Mouse (Mus musculus): ENCODE measurements around the gene Irf4. TPM values are rescaled to one million over a fixed set of nuclear protein-coding genes. Genes with fewer than 3 reads are reported as not detected.

Irf4 gene
- polyA plus RNA-seq, 1 experiment = 0.01 TPM

DNA sequence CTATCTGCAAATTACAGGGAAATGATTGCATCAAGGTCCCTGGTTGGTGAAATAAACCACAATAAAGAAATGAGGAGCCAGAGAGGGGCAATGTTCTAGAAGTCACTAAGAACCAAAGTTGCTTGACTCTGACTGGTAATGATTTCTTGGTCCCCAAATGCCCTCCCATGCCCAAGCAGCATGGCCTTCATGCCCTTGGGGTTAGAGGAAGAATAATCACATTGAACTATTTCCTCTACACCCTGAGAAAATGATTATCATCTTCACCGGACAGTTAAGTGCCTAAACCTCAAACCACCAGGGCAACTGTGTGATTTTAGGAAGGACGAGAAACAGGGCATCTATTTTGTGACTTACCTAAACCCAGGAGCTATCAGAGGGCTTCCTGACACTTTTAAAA lies 27.0 kb downstream of the Irf4 start:
- Histone ChIP-seq H3K4me2 (ENCODE audit: low read depth) (no peak overlapping the region), H3ac (ENCODE audit: control insufficient read depth, insufficient read length) (no peak overlapping the region), H3K27me3 (ENCODE audit: control insufficient read depth, insufficient read depth, insufficient read length) (no peaks in the 10 kb centered on the region), H3K36me3 (ENCODE audit: control insufficient read depth, insufficient read depth) (no peaks in the 10 kb centered on the region), H3K79me2 (ENCODE audit: control insufficient read depth, insufficient read depth) (no peaks in the 10 kb centered on the region), H3K4me3 (no peak overlapping the region)
- TF ChIP-seq MYOG (IDR thresholded peaks at IDR 0.05; ENCODE audit: control insufficient read depth in 1 of 3, insufficient read depth in 1 of 3, insufficient read length in 2 of 3, low read depth in 2 of 3) = no peak
- TF ChIP-seq TCF12 (IDR thresholded peaks at IDR 0.05; ENCODE audit: insufficient read depth, poor library complexity, severe bottlenecking) = no peak
- no peak for TF ChIP-seq E2F4 (IDR thresholded peaks at IDR 0.05; ENCODE audit: insufficient read depth)
- no peak for TF ChIP-seq CEBPB (IDR thresholded peaks at IDR 0.05; ENCODE audit: insufficient read depth, poor library complexity, severe bottlenecking)

DNA sequence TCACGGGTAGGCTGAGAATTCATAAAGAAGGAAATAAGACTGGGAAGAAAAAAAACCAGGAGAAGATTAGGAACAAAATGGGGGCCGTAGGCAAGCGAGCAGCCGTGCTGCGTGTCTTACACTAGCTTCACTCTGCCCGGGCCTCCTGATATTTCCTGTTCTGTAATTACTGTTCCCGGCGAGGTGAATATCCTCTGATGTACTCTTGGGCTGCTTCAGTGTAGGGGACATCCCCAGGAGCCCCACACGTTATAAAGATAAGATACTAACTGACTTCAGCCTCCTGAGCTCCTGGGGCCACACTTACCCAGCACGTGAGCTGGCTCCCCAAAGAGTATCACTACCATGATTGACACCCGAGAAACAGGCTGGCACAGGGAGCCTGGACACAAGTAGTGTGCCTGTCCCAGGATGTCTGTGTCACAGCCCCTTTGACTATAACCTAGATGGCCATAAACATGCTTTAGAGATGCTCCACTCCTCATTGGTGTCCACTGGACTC lies 28.7 kb downstream of the Irf4 start:
- H3K4me2 ChIP-seq (ENCODE audit: low read depth) = no peak overlapping the region
- no peaks in the 10 kb centered on the region for H3K79me2 ChIP-seq (ENCODE audit: control insufficient read depth, insufficient read depth)
- H3K4me3 ChIP-seq = no peak overlapping the region
- TF ChIP-seq MAX (IDR thresholded peaks at IDR 0.05; ENCODE audit: low read depth) (no peak), TCF12 (IDR thresholded peaks at IDR 0.05; ENCODE audit: insufficient read depth, poor library complexity, severe bottlenecking) (no peak), USF1 (IDR thresholded peaks at IDR 0.05; ENCODE audit: low read depth) (no peak), E2F4 (IDR thresholded peaks at IDR 0.05; ENCODE audit: insufficient read depth) (no peak), MYOD1 (IDR thresholded peaks at IDR 0.05; ENCODE audit: control insufficient read depth in 1 of 3, insufficient read length in 2 of 3, low read depth in 2 of 3) (no peak), CEBPB (IDR thresholded peaks at IDR 0.05; ENCODE audit: insufficient read depth, poor library complexity, severe bottlenecking) (no peak), POLR2A (IDR thresholded peaks at IDR 0.05; ENCODE audit: insufficient read length, low read depth) (no peak), MYOG (IDR thresholded peaks at IDR 0.05; ENCODE audit: control insufficient read depth in 1 of 3, insufficient read depth in 1 of 3, insufficient read length in 2 of 3, low read depth in 2 of 3) (no peak), SRF (IDR thresholded peaks at IDR 0.05; ENCODE audit: control insufficient read depth, insufficient read length, low read depth) (no peak), REST (IDR thresholded peaks at IDR 0.05; ENCODE audit: insufficient read depth, insufficient read length) (no peak), POLR2AphosphoS2 (IDR thresholded peaks at IDR 0.05; ENCODE audit: insufficient read length, low read depth) (no peak), TCF3 (IDR thresholded peaks at IDR 0.05; ENCODE audit: insufficient read length, low read depth) (no peak)
- H3K27me3 ChIP-seq (ENCODE audit: control insufficient read depth, insufficient read depth, insufficient read length) = no peaks in the 10 kb centered on the region
- H3ac ChIP-seq (ENCODE audit: control insufficient read depth, insufficient read length) = no peak overlapping the region
- H3K36me3 ChIP-seq (ENCODE audit: control insufficient read depth, insufficient read depth) = no peaks in the 10 kb centered on the region

GRCm38 (mm10) chr13:30781905-30782304 lies 32.9 kb downstream of the Irf4 start:
- Histone ChIP-seq H3K27me3 (ENCODE audit: control insufficient read depth, insufficient read depth, insufficient read length) (no peaks in the 10 kb centered on the region), H3K79me2 (ENCODE audit: control insufficient read depth, insufficient read depth) (no peaks in the 10 kb centered on the region), H3K36me3 (ENCODE audit: control insufficient read depth, insufficient read depth) (no peaks in the 10 kb centered on the region), H3K4me2 (ENCODE audit: low read depth) (peak overlapping the region; percentile 69), H3K4me3 (no peak overlapping the region), H3ac (ENCODE audit: control insufficient read depth, insufficient read length) (no peak overlapping the region)
- no peak for TF ChIP-seq SRF (IDR thresholded peaks at IDR 0.05; ENCODE audit: control insufficient read depth, insufficient read length, low read depth)
- TF ChIP-seq MYOD1 (IDR thresholded peaks at IDR 0.05; ENCODE audit: control insufficient read depth in 1 of 3, insufficient read length in 2 of 3, low read depth in 2 of 3) = peak in 1 of 3 experiments; percentile 53
- TF ChIP-seq MYOG (IDR thresholded peaks at IDR 0.05; ENCODE audit: control insufficient read depth in 1 of 3, insufficient read depth in 1 of 3, insufficient read length in 2 of 3, low read depth in 2 of 3) = peak in 1 of 3 experiments; percentile 46

DNA sequence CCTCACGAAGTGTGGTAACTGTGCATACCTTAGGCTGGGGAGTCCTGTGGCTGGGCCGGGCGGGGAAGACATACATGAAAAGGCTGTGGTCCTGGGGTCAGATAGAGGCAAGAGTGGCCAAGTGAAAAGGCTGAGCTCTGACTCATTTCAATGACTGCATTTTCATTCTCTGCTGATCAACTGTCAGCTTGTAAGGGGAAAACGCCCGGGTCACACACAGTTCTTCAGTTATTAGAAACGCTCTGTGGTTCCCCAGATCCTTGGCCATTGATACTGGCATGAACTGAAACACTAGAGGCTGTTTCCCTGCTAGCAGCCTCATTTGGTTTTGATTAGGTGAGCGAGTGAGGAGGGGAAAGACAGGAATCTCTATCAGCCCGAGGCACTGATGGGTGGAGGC lies 33.4 kb downstream of the Irf4 start:
- H3K79me2 ChIP-seq (ENCODE audit: control insufficient read depth, insufficient read depth) = no peaks in the 10 kb centered on the region
- H3K4me3 ChIP-seq = no peak overlapping the region
- H3K36me3 ChIP-seq (ENCODE audit: control insufficient read depth, insufficient read depth) = no peaks in the 10 kb centered on the region
- H3ac ChIP-seq (ENCODE audit: control insufficient read depth, insufficient read length) = no peak overlapping the region
- peak overlapping the region; percentile 69 for H3K4me2 ChIP-seq (ENCODE audit: low read depth)
- TF ChIP-seq REST (IDR thresholded peaks at IDR 0.05; ENCODE audit: insufficient read depth, insufficient read length) = no peak
- no peak for TF ChIP-seq CEBPB (IDR thresholded peaks at IDR 0.05; ENCODE audit: insufficient read depth, poor library complexity, severe bottlenecking)
- no peak for TF ChIP-seq POLR2AphosphoS2 (IDR thresholded peaks at IDR 0.05; ENCODE audit: insufficient read length, low read depth)
- no peak for TF ChIP-seq MYOD1 (IDR thresholded peaks at IDR 0.05; ENCODE audit: control insufficient read depth in 1 of 3, insufficient read length in 2 of 3, low read depth in 2 of 3)
- no peak for TF ChIP-seq TCF12 (IDR thresholded peaks at IDR 0.05; ENCODE audit: insufficient read depth, poor library complexity, severe bottlenecking)
- TF ChIP-seq MYOG (IDR thresholded peaks at IDR 0.05; ENCODE audit: control insufficient read depth in 1 of 3, insufficient read depth in 1 of 3, insufficient read length in 2 of 3, low read depth in 2 of 3) = no peak
- no peak for TF ChIP-seq USF1 (IDR thresholded peaks at IDR 0.05; ENCODE audit: low read depth)
- no peak for TF ChIP-seq POLR2A (IDR thresholded peaks at IDR 0.05; ENCODE audit: insufficient read length, low read depth)
- no peak for TF ChIP-seq SRF (IDR thresholded peaks at IDR 0.05; ENCODE audit: control insufficient read depth, insufficient read length, low read depth)
- TF ChIP-seq E2F4 (IDR thresholded peaks at IDR 0.05; ENCODE audit: insufficient read depth) = no peak
- TF ChIP-seq MAX (IDR thresholded peaks at IDR 0.05; ENCODE audit: low read depth) = no peak
- no peak for TF ChIP-seq TCF3 (IDR thresholded peaks at IDR 0.05; ENCODE audit: insufficient read length, low read depth)
- no peaks in the 10 kb centered on the region for H3K27me3 ChIP-seq (ENCODE audit: control insufficient read depth, insufficient read depth, insufficient read length)

DNA sequence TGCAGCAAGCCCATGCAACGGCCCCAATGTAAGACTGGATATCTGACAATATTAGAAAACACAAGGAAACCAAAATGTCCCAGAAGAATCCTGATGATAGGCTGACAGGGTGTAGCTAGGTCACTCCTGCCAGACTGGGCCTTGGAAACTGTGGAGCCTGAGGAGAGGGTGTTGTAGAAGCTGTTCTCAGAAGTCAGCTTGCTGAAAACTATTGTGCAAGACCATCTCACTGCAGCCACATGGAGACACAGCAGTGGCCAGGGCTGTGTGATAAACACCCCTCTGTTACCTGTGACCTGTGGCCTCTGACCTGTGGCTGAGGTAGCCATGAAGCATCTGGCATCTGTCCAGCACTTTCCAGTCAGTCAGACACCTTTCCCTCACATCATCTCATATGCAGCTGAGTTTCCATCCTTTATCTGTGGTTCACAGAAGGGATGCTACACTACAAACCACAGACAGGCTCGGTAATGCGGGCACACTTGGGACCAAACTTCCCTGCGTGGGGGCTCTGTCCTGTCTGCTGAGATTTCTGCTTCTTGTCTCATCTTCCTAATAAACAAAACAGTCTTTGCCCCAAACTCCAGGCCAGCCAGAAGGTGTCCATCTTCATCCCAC lies 36.5 kb downstream of the Irf4 start:
- no peaks in the 10 kb centered on the region for H3K36me3 ChIP-seq (ENCODE audit: control insufficient read depth, insufficient read depth)
- H3K79me2 ChIP-seq (ENCODE audit: control insufficient read depth, insufficient read depth) = no peaks in the 10 kb centered on the region
- H3K27me3 ChIP-seq (ENCODE audit: control insufficient read depth, insufficient read depth, insufficient read length) = no peaks in the 10 kb centered on the region
- H3K4me2 ChIP-seq (ENCODE audit: low read depth) = no peak overlapping the region
- H3K4me3 ChIP-seq = no peak overlapping the region
- TF ChIP-seq E2F4 (IDR thresholded peaks at IDR 0.05; ENCODE audit: insufficient read depth) (no peak), CEBPB (IDR thresholded peaks at IDR 0.05; ENCODE audit: insufficient read depth, poor library complexity, severe bottlenecking) (no peak), TCF3 (IDR thresholded peaks at IDR 0.05; ENCODE audit: insufficient read length, low read depth) (no peak), POLR2A (IDR thresholded peaks at IDR 0.05; ENCODE audit: insufficient read length, low read depth) (no peak)
- H3ac ChIP-seq (ENCODE audit: control insufficient read depth, insufficient read length) = no peak overlapping the region
